8 mouse cellular contexts compared by ENCODE assay signal in the genomic region with DNA sequence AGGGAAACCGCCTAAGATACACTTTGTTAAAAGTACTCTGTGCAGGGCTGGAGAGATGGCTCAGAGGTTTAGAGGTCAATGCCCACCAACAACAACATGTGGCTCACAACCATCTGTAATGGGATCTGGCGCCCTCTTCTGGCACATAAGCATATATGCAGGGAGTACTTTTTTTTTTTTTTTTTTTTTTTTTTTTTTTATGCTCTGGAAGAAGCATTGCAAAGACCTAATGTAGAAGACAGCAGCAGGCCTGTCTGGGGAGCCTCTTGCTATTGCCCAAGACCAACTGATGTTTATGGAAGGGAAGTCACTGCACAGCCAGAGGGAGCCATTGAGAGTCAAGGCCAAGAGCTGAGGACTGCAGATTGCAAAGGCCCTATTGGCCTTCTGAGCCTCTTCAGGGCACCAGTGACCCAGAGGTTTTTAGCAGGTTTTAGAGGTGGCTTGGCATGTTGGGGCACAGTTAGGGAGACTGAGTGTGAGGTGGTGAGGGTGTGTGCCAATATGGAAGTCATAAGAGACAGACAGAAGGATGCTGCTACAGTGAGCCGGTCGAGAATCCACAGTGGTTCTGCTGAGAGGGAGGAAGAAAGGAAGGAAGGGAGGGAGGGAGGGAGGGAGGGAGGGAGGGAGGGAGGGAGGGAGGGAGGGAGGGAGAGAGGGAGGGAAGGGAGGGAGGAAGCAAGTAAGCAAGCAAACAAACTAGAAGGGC.
DNase-seq lines count a peak whose midpoint lies in the region; ATAC-seq and TF ChIP-seq lines count a peak whose summit lies in the region.

No protein-coding gene starts in this region.

- peaks cover 33% of the 10 kb centered on the region for H3K36me3 ChIP-seq in midbrain, postnatal 0 days (ENCODE audit: insufficient read depth, low read length)

- no peaks in the 10 kb centered on the region; the same call in 1 of the 2 replicates for H3K4me1 ChIP-seq in midbrain, postnatal 0 days (ENCODE audit: insufficient read depth, low read length)

- no peak overlapping the region for H3K4me2 ChIP-seq in midbrain, postnatal 0 days (ENCODE audit: low read depth, low read length, poor library complexity, severe bottlenecking)

- H3K9ac ChIP-seq in midbrain, postnatal 0 days (replicated peaks; ENCODE audit: low read length, poor library complexity, severe bottlenecking), result no peak overlapping the region

- intact Hi-C loops in left cerebral cortex, adult 2 months (cut with DNase I), result loop anchor here (2.0 kb wide), 2 partner anchors 21 to 43 kb away; no protein-coding TSS in a partner anchor
- intact Hi-C loops in left cerebral cortex, postnatal 4 days (cut with DNase I), result no loop called here

- peak overlapping the region; percentile 81 for H3K27ac ChIP-seq in left cerebral cortex, adult 2 months
- H3K27ac ChIP-seq in midbrain, postnatal 0 days (ENCODE audit: low read depth, low read length), result 0 out of 2 replicates have a peak overlapping the region, but pooled peaks have one; percentile 55

- peak; percentile 90 for ATAC-seq in granulocyte monocyte progenitor cell, adult 5-6 weeks (replicated peaks; ENCODE audit: poor library complexity, severe bottlenecking)
- no peak for ATAC-seq in midbrain, postnatal 0 days (ENCODE audit: low FRiP score)

- no peaks in the 10 kb centered on the region for H3K9me3 ChIP-seq in midbrain, postnatal 0 days (ENCODE audit: low read length)

- peak; percentile 66 for TF ChIP-seq CTCF in left cerebral cortex, adult 2 months (IDR thresholded peaks at IDR 0.05)
- peak; percentile 71 for TF ChIP-seq CTCF in midbrain, postnatal 0 days (IDR thresholded peaks at IDR 0.05)

- 49% methylated on average over 2 of the region's 4 CpGs for WGBS in midbrain, postnatal 0 days

- no peaks in the 10 kb centered on the region for H3K27me3 ChIP-seq in midbrain, postnatal 0 days (ENCODE audit: insufficient read depth, low read length)

- no peak for DNase-seq in left cerebral cortex, adult 2 months (ENCODE audit: extremely low spot score in 1 of 2, low spot score in 2 of 2)
- DNase-seq in left cerebral cortex, postnatal 4 days, result no peak
- peak; percentile 57 for DNase-seq in R1 (ENCODE audit: low read depth, low spot score)
- DNase-seq in midbrain, postnatal 0 days (ENCODE audit: low spot score), result peak; percentile 39
- no peak for DNase-seq in right cerebral cortex, adult 2 months (ENCODE audit: low spot score in 2 of 2)
- DNase-seq in spleen, postnatal 10 days (ENCODE audit: low spot score in 2 of 2), result no peak
- no peak for DNase-seq in cerebellum, adult 11-12 months

- no peak overlapping the region for H3K4me3 ChIP-seq in left cerebral cortex, adult 2 months
- H3K4me3 ChIP-seq in midbrain, postnatal 0 days (ENCODE audit: low read depth, low read length), result no peak overlapping the region

Comparison
In these comparisons a context has a peak if more than half of its experiments do, and no peak if none do; other contexts are left out.
1. DNase-seq: peak in R1 (single experiment) and midbrain, postnatal 0 days (single experiment); none in left cerebral cortex, adult 2 months (0 of 2), left cerebral cortex, postnatal 4 days (single experiment), right cerebral cortex, adult 2 months (0 of 2), spleen, postnatal 10 days (0 of 2) and cerebellum, adult 11-12 months (single experiment).